8 mouse cellular contexts compared by ENCODE assay signal in genomic region chr10:26711068-26711467, GRCm38 (mm10). TPM values are rescaled to one million over a fixed set of nuclear protein-coding genes. Genes with fewer than 3 reads are reported as not detected.
DNase-seq lines count a peak whose midpoint lies in the region; ATAC-seq and TF ChIP-seq lines count a peak whose summit lies in the region.

No protein-coding gene starts in this region.

- H3K4me2 ChIP-seq in intestine, postnatal 0 days (replicated peaks; ENCODE audit: low read depth): no peak overlapping the region

- peak; percentile 84 for TF ChIP-seq CTCF in intestine, postnatal 0 days (IDR thresholded peaks at IDR 0.05; ENCODE audit: low read depth)

- H3K27me3 ChIP-seq in intestine, postnatal 0 days (replicated peaks; ENCODE audit: control insufficient read depth, insufficient read depth, low read length): no peaks in the 10 kb centered on the region

- no peak overlapping the region for H3K9ac ChIP-seq in intestine, postnatal 0 days (ENCODE audit: low read depth, low read length)

- DNase-seq in adrenal gland, adult 18-20 months (ENCODE audit: low spot score in 2 of 2): peak; percentile 18 to 25
- no peak for DNase-seq in adrenal gland, postnatal 4 days (ENCODE audit: low spot score in 2 of 2)
- DNase-seq in thymus, postnatal 0 days (ENCODE audit: low spot score): peak; percentile 36
- no peak for DNase-seq in thymus, adult 18-20 months
- DNase-seq in fibroblast of lung, adult 2 months (ENCODE audit: low read depth): peak; percentile 29
- DNase-seq in lung, postnatal 10 days: peak; percentile 69
- peak; percentile 68 to 70 for DNase-seq in right cerebral cortex, postnatal 10 days (ENCODE audit: low spot score in 2 of 2)

- H3K36me3 ChIP-seq in intestine, postnatal 0 days (ENCODE audit: control insufficient read depth, insufficient read depth): no peaks in the 10 kb centered on the region

- no peaks in the 10 kb centered on the region for H3K4me1 ChIP-seq in intestine, postnatal 0 days (replicated peaks; ENCODE audit: control insufficient read depth, insufficient read depth, low read length)

- no peak overlapping the region for H3K4me3 ChIP-seq in intestine, postnatal 0 days (ENCODE audit: low read depth, low read length)

- H3K9me3 ChIP-seq in intestine, postnatal 0 days (ENCODE audit: control insufficient read depth): no peaks in the 10 kb centered on the region

- WGBS in intestine, postnatal 0 days: 3% methylated on average over 3 of the region's 3 CpGs

- ATAC-seq in intestine, postnatal 0 days: no peak

- no peak overlapping the region for H3K27ac ChIP-seq in intestine, postnatal 0 days (ENCODE audit: low read depth, low read length)

RNA-seq across cellular contexts. Expression of gene Arhgap18, which starts 42.2 kb away (rescaled TPM):
- total RNA-seq in adrenal gland, adult 18-20 months (2021): 10 to 100 TPM; 20.1 to 25.8 TPM
- 10 to 100 TPM; 51.4 to 64.6 TPM for total RNA-seq in adrenal gland, postnatal 4 days (2021)
- polyA plus RNA-seq in thymus, postnatal 0 days (2015; fragmentation: Nextera tagmentation; extraction: Ambion mirVana): 12.9 and 14.8 TPM in 2 replicates
- 30.5 TPM in 2 replicates for polyA plus RNA-seq in intestine, postnatal 0 days (2015; fragmentation: Nextera tagmentation; extraction: Ambion mirVana)

Comparison
In these comparisons a context has a peak if more than half of its experiments do, and no peak if none do; other contexts are left out.
1. DNase-seq: peak in adrenal gland, adult 18-20 months (2 of 2), thymus, postnatal 0 days (single experiment), fibroblast of lung, adult 2 months (single experiment), lung, postnatal 10 days (single experiment) and right cerebral cortex, postnatal 10 days (2 of 2); none in adrenal gland, postnatal 4 days (0 of 2) and thymus, adult 18-20 months (0 of 2).